Mouse (Mus musculus): Measurements from ENCODE around the gene Sgms1. TPM values are rescaled to one million over a fixed set of nuclear protein-coding genes. Genes with fewer than 3 reads are reported as not detected.

The Sgms1 gene
- polyA plus RNA-seq, 1 experiment: 14.6 TPM

GRCm38 (mm10) chr19:32189036-32189436, 200.5 kb downstream of the Sgms1 start:
- Histone ChIP-seq H3K4me3 (ENCODE audit: insufficient read depth, low read depth, low read length) (no peak overlapping the region), H3K4me1 (ENCODE audit: control insufficient read depth, insufficient read depth, insufficient read length, low read length) (peaks cover 34% of the 10 kb centered on the region; the same call in 1 of the 2 replicates), H3K27ac (replicated peaks; ENCODE audit: low read depth, low read length) (peak overlapping the region; percentile 68)

- H3K27ac ChIP-seq (replicated peaks; ENCODE audit: low read depth, low read length): peak overlapping the region; percentile 100
- peaks cover 40% of the 10 kb centered on the region; the same call in 1 of the 2 replicates for H3K4me1 ChIP-seq (ENCODE audit: control insufficient read depth, insufficient read depth, insufficient read length, low read length)
- H3K4me3 ChIP-seq (ENCODE audit: insufficient read depth, low read depth, low read length): no peak overlapping the region
Observed at GRCm38 (mm10) chr19:32186594-32187092, 202.9 kb downstream of the Sgms1 start.

GRCm38 (mm10) chr19:32183005-32183404, 206.5 kb downstream of the Sgms1 start:
- Histone ChIP-seq H3K27ac (replicated peaks; ENCODE audit: low read depth, low read length) (peak overlapping the region; percentile 99), H3K4me3 (ENCODE audit: insufficient read depth, low read depth, low read length) (no peak overlapping the region), H3K4me1 (ENCODE audit: control insufficient read depth, insufficient read depth, insufficient read length, low read length) (peaks cover 57% of the 10 kb centered on the region)

- Histone ChIP-seq H3K4me3 (ENCODE audit: insufficient read depth, low read depth, low read length) (no peak overlapping the region), H3K4me1 (ENCODE audit: control insufficient read depth, insufficient read depth, insufficient read length, low read length) (peaks cover 55% of the 10 kb centered on the region), H3K27ac (replicated peaks; ENCODE audit: low read depth, low read length) (peak overlapping the region; percentile 99)
Observed at GRCm38 (mm10) chr19:32182471-32182870, 207.0 kb downstream of the Sgms1 start.

DNA sequence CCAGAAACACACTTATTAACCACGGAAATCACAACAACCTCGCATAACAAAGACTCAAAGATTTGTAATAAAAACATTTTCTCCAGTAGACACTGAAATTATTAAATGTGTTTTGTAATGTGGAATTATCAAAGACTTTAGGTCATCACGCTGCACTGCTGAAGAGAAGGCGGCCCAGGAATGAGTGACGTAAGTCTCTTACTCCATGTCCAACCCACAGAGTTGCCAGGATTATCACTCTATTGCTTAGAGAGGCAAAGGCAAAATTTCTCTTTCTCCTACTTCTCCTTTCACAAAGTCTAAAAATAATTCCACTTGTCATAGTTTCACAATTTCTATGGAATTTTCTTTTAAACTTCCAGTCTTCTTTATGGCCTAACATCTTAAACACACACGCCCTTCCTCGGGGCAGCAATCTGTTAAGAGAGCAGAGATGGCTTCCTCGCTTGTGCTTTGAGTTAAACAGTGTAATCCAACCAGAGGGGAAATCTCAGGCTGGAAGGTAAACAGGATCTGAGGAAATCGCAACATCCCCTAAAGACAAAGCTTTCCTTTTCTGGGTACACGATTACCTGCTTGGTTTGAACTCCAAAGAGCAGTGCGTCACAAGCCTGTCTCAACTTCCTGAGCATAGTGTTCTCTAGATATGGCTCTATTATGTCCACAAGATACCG, 207.7 kb downstream of the Sgms1 start:
- peak overlapping the region; percentile 14; the same call in 1 of the 2 replicates for H3K4me3 ChIP-seq (ENCODE audit: insufficient read depth, low read depth, low read length)
- H3K4me1 ChIP-seq (ENCODE audit: control insufficient read depth, insufficient read depth, insufficient read length, low read length): peaks cover 51% of the 10 kb centered on the region
- H3K27ac ChIP-seq (replicated peaks; ENCODE audit: low read depth, low read length): peak overlapping the region; percentile 99

DNA sequence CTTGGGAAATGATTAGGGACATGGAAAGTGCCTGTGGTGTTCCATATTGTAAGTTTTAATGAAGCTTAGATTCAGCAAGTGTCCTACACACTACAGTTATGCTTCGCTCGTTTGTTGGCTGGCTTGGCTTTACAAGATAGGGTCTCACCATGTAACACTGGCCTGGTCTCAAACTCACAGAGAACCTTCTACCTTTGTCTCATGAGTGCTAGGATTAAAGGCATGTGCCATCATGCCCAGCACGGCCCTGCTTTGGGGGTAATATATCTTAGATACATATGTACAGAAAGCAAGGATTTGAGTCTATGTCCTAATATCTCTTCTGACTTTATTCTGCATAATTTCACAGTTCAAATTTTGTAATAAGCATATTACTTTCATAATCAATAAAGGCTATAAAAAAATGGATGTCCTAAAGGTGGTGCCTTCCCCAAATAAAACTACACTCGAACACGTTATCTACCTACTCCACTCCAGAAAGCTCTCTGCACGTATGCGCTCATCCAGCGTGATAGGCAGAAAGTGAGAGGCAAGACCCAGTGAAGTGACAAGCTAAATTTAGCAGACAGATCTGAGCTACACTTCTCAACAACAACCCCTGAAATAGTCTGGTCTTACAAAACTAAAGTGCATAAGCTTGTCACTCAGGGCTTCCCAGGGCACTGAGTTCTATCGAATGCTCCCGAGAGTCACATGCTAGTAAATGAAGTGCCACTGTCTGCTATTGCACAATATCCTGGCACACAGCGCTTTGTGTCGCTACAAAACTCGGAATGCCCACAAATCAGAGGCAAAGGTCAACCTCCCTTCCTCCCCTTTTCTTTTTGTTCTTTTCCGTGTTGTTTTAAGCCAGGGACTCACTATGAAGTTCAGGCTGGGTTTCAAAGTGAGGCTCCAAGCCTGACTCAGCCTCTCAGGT, 208.5 kb downstream of the Sgms1 start:
- Histone ChIP-seq H3K4me1 (ENCODE audit: control insufficient read depth, insufficient read depth, insufficient read length, low read length) (peaks cover 46% of the 10 kb centered on the region), H3K27ac (replicated peaks; ENCODE audit: low read depth, low read length) (peak overlapping the region; percentile 99), H3K4me3 (ENCODE audit: insufficient read depth, low read depth, low read length) (peak overlapping the region; percentile 14; the same call in 1 of the 2 replicates)

DNA sequence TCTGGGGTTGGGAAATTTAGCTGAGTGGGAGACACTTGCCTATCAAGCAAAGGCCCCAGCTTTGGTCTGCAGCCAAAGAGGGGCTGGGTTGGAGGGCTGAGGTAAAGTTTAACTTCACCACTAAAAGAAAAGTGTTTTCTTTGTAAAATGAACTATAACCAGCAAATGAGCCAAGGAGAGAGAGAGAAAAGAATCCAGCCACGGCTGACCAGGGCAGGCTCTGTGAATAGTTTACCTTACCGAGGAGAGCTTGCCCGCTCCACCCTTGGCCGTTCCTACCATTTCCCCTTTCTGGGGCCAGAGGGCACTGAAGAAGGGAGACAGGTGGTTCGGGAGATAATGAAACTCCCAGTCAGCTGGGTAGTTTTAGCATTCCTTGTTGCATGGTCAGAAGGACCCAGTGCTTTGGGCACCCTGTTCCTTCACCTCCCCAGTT, 209.5 kb downstream of the Sgms1 start:
- Histone ChIP-seq H3K4me1 (ENCODE audit: control insufficient read depth, insufficient read depth, insufficient read length, low read length) (peaks cover 46% of the 10 kb centered on the region), H3K4me3 (ENCODE audit: insufficient read depth, low read depth, low read length) (0 out of 2 replicates have a peak overlapping the region, but pooled peaks have one; percentile 6), H3K27ac (replicated peaks; ENCODE audit: low read depth, low read length) (peak overlapping the region; percentile 99)

DNA sequence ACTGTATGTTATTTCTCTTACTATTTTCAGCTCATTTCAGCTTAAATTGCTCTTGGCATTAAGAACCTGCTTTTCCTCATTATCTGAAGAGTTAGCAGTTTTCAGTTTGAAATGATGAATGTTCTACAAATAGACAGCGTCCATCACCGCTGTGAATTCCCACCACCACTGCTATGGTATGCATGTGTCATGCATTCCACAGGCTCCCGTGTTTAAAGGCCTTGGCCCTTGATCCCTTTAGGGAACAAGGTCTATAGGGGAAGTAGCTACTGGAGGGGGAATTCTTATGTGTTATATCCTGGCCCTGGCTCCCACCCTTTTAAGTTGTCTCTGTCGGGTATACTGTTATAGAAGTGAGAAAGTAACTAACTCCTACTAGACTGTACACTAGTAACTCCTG, 210.0 kb downstream of the Sgms1 start:
- Histone ChIP-seq H3K4me3 (ENCODE audit: insufficient read depth, low read depth, low read length) (no peak overlapping the region), H3K27ac (replicated peaks; ENCODE audit: low read depth, low read length) (peak overlapping the region; percentile 99), H3K4me1 (ENCODE audit: control insufficient read depth, insufficient read depth, insufficient read length, low read length) (peaks cover 43% of the 10 kb centered on the region)

GRCm38 (mm10) chr19:32178161-32178560, 211.4 kb downstream of the Sgms1 start:
- Histone ChIP-seq H3K4me1 (ENCODE audit: control insufficient read depth, insufficient read depth, insufficient read length, low read length) (peaks cover 36% of the 10 kb centered on the region), H3K4me3 (ENCODE audit: insufficient read depth, low read depth, low read length) (no peak overlapping the region), H3K27ac (replicated peaks; ENCODE audit: low read depth, low read length) (peak overlapping the region; percentile 99)

DNA sequence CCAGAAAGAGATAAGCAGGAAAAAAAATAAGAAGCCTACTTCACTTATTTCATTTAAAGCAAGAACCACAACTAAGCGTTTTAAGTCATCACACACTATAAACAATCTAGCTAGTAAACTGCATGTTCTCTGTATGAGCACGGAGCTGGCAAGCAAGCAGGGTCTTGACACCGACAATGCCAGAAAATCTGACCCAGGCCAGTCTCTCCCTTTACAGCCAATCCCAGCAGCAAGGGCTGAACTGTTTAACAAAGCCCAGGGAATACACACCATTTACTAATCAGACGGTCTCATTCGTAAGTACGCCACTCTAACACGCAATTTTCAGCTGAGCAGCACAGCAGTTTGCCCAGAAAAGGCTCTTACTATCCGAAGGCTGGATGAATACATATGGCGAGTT, 213.1 kb downstream of the Sgms1 start:
- H3K4me3 ChIP-seq (ENCODE audit: insufficient read depth, low read depth, low read length): no peak overlapping the region
- peaks cover 33% of the 10 kb centered on the region for H3K4me1 ChIP-seq (ENCODE audit: control insufficient read depth, insufficient read depth, insufficient read length, low read length)
- no peak overlapping the region for H3K27ac ChIP-seq (replicated peaks; ENCODE audit: low read depth, low read length)

- peaks cover 29% of the 10 kb centered on the region for H3K4me1 ChIP-seq (ENCODE audit: control insufficient read depth, insufficient read depth, insufficient read length, low read length)
- H3K27ac ChIP-seq (replicated peaks; ENCODE audit: low read depth, low read length): no peak overlapping the region
- H3K4me3 ChIP-seq (ENCODE audit: insufficient read depth, low read depth, low read length): no peak overlapping the region
Observed at GRCm38 (mm10) chr19:32175991-32176390, 213.5 kb downstream of the Sgms1 start.

DNA sequence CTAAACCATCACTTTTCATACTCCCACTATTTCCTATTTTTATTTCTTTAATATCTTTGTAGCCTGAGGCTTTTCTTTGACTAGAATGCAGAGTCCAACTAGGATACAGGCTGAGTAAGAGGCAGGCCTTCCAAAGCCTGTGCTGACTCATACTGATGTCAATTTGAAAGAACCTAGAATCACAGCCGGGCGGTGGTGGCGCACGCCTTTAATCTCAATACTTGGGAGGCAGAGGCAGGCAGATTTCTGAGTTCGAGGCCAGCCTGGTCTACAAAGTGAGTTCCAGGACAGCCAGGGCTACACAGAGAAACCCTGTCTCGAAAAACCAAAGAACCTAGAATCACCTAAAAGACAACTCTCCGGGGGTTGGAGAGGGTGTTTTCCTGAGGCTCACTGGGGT, 214.5 kb downstream of the Sgms1 start:
- Histone ChIP-seq H3K27ac (replicated peaks; ENCODE audit: low read depth, low read length) (no peak overlapping the region), H3K4me1 (ENCODE audit: control insufficient read depth, insufficient read depth, insufficient read length, low read length) (peaks cover 21% of the 10 kb centered on the region), H3K4me3 (ENCODE audit: insufficient read depth, low read depth, low read length) (no peak overlapping the region)

- peaks cover 22% of the 10 kb centered on the region for H3K4me1 ChIP-seq (ENCODE audit: control insufficient read depth, insufficient read depth, insufficient read length, low read length)
- H3K27ac ChIP-seq (replicated peaks; ENCODE audit: low read depth, low read length): peak overlapping the region; percentile 36
- H3K4me3 ChIP-seq (ENCODE audit: insufficient read depth, low read depth, low read length): no peak overlapping the region
Observed at GRCm38 (mm10) chr19:32174561-32174960, 215.0 kb downstream of the Sgms1 start.

DNA sequence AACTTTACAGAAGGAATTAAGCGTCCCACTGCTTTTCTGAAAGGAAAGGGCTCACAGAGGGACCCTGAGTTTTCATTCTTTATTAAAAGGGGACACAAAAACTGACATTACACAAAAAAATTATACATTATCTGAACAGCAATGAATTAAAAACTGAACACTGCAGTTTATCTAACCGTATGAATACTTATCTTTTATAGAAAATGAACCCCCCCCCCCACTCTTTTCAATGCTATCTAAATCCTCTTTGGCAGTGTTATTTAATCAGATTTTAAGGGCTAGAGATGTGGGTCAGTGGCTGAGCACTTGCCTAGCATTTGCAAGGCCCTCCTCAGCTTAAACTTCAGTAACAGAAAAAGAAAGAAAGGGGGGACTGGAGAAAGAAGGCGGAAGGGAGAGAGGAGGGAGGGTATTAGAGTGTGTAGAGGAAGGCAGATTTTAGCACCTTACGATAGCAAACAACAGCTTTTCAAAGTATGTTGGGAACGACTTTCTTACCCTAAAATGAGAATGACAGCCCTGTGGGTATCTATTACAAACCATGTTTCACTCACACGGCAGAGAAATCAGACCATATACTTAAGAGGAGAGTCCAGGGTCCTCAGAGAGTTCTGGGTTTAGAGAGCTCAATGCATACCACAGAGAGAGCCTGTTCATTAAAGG, 215.9 kb downstream of the Sgms1 start:
- H3K27ac ChIP-seq (replicated peaks; ENCODE audit: low read depth, low read length): peak overlapping the region; percentile 55
- H3K4me3 ChIP-seq (ENCODE audit: insufficient read depth, low read depth, low read length): no peak overlapping the region
- peaks cover 16% of the 10 kb centered on the region for H3K4me1 ChIP-seq (ENCODE audit: control insufficient read depth, insufficient read depth, insufficient read length, low read length)

GRCm38 (mm10) chr19:32172511-32172981, 217.0 kb downstream of the Sgms1 start:
- H3K4me1 ChIP-seq (ENCODE audit: control insufficient read depth, insufficient read depth, insufficient read length, low read length): peaks cover 10% of the 10 kb centered on the region
- H3K27ac ChIP-seq (replicated peaks; ENCODE audit: low read depth, low read length): peak overlapping the region; percentile 55
- H3K4me3 ChIP-seq (ENCODE audit: insufficient read depth, low read depth, low read length): no peak overlapping the region

Data from brown adipose tissue, adult 24 weeks (tissue).